Mouse (Mus musculus) hindbrain, embryonic 11.5 days (tissue): ENCODE measurements at regions not wholly inside any gene's neighbourhood (a gene's known extent, or its start where the extent isn't known, plus 50 kb on each side); places are given as distances from the start of the nearest gene placed in this dataset.
A peak's percentile ranks its signal among the peaks of the same experiment; 100 is the strongest.

Source experiments
- ATAC-seq: fragments of 200-750 bp; cut with Nextera tagmentation; 2 replicates; pipeline ENCODE4 v1.8.0; 2017; ENCODE audit warnings: mild to moderate bottlenecking, moderate TSS enrichment, moderate library complexity; ENCODE audit not compliant: low FRiP score
- DNase-seq: peaks from one replicate; pipeline ENCODE4 v3.0.0-alpha.2; 2015; ENCODE audit warnings: low spot score
- H3K27ac ChIP-seq: fragments of 300-500 bp; sonication (generic); 2 replicates; pipeline ENCODE4 v1.5.1; 2014; ENCODE audit warnings: mild to moderate bottlenecking, low read depth, low read length
- H3K27me3 ChIP-seq: fragments of 300-500 bp; sonication (generic); 2 replicates; pipeline ENCODE4 v1.6.1; 2014; ENCODE audit warnings: mild to moderate bottlenecking, low read length, moderate library complexity, mixed read lengths; ENCODE audit not compliant: control insufficient read depth, insufficient read depth
- H3K36me3 ChIP-seq: fragments of 300-500 bp; sonication (generic); 2 replicates; pipeline ENCODE4 v1.6.1; 2014; ENCODE audit warnings: mild to moderate bottlenecking, low read length, moderate library complexity, mixed read lengths; ENCODE audit not compliant: control insufficient read depth, insufficient read depth
- H3K4me1 ChIP-seq: fragments of 300-500 bp; sonication (generic); replicated peaks from 2 replicates; pipeline ENCODE4 v1.6.1; 2014; ENCODE audit warnings: low read length, mixed read lengths; ENCODE audit not compliant: control insufficient read depth, insufficient read depth
- H3K4me2 ChIP-seq: fragments of 300-500 bp; sonication (generic); replicated peaks from 2 replicates; pipeline ENCODE4 v1.6.1; 2014; ENCODE audit warnings: mild to moderate bottlenecking, low read depth, low read length
- H3K4me3 ChIP-seq: fragments of 300-500 bp; sonication (generic); 2 replicates; pipeline ENCODE4 v1.5.1; 2014; ENCODE audit warnings: low read depth, low read length
- H3K9ac ChIP-seq: fragments of 300-500 bp; sonication (generic); 2 replicates; pipeline ENCODE4 v1.6.1; 2014; ENCODE audit warnings: low read depth, low read length
- H3K9me3 ChIP-seq: fragments of 300-500 bp; sonication (generic); 2 replicates; pipeline ENCODE4 v1.6.1; 2016; ENCODE audit warnings: low read length; ENCODE audit not compliant: control insufficient read depth
- WGBS: fragments of 180-500 bp; shearing (Covaris S2); extraction: QIAGEN DNeasy Blood & Tissue Kit; methylation state at CpG from one replicate; pipeline ENCODE4 v1.1.7; 2014; 5-methylcytosine and 5-hydroxymethylcytosine counted together

- H3K27ac ChIP-seq: no peak overlapping the region
- H3K4me1 ChIP-seq: no peaks in the 10 kb centered on the region
- H3K36me3 ChIP-seq: no peaks in the 10 kb centered on the region
- H3K9me3 ChIP-seq: no peaks in the 10 kb centered on the region
- WGBS: 40% methylated on average over 2 of the region's 2 CpGs
- no peak for DNase-seq
- no peak for ATAC-seq
- no peak overlapping the region for H3K4me2 ChIP-seq
- no peak overlapping the region for H3K4me3 ChIP-seq
- H3K9ac ChIP-seq: no peak overlapping the region
- no peaks in the 10 kb centered on the region for H3K27me3 ChIP-seq
Measured at GRCm38 (mm10) chr13:116795041-116795440, 230.3 kb downstream of the Parp8 start.

- H3K4me2 ChIP-seq: no peak overlapping the region
- H3K27me3 ChIP-seq: no peaks in the 10 kb centered on the region
- ATAC-seq (no peak), DNase-seq (no peak)
- H3K4me3 ChIP-seq: no peak overlapping the region
- no peaks in the 10 kb centered on the region for H3K36me3 ChIP-seq
- no peak overlapping the region for H3K27ac ChIP-seq
- H3K9me3 ChIP-seq: no peaks in the 10 kb centered on the region
- H3K9ac ChIP-seq: no peak overlapping the region
- no peaks in the 10 kb centered on the region for H3K4me1 ChIP-seq
Measured at GRCm38 (mm10) chr13:116781616-116782015, 243.7 kb downstream of the Parp8 start.

- Histone ChIP-seq H3K27me3 (no peaks in the 10 kb centered on the region), H3K27ac (no peak overlapping the region), H3K4me2 (no peak overlapping the region), H3K9ac (no peak overlapping the region), H3K4me3 (no peak overlapping the region), H3K9me3 (no peaks in the 10 kb centered on the region), H3K36me3 (no peaks in the 10 kb centered on the region), H3K4me1 (no peaks in the 10 kb centered on the region)
- DNase-seq: no peak
- 92% methylated on average over 3 of the region's 3 CpGs for WGBS
- no peak for ATAC-seq
Measured at GRCm38 (mm10) chr13:116765491-116765890, 259.8 kb downstream of the Parp8 start.

GRCm38 (mm10) chr13:116759912-116760311 is 265.4 kb downstream of the Parp8 start:
- no peak overlapping the region for H3K4me3 ChIP-seq
- DNase-seq: no peak
- WGBS: 82% methylated on average over 2 of the region's 2 CpGs
- H3K4me2 ChIP-seq: no peak overlapping the region
- H3K9ac ChIP-seq: no peak overlapping the region
- no peak overlapping the region for H3K27ac ChIP-seq
- no peaks in the 10 kb centered on the region for H3K27me3 ChIP-seq
- ATAC-seq: no peak
- no peaks in the 10 kb centered on the region for H3K9me3 ChIP-seq
- no peaks in the 10 kb centered on the region for H3K36me3 ChIP-seq
- H3K4me1 ChIP-seq: no peaks in the 10 kb centered on the region

GRCm38 (mm10) chr13:116740825-116741224 is 284.5 kb downstream of the Parp8 start:
- DNase-seq (no peak), ATAC-seq (no peak)
- WGBS: 85% methylated on average over 4 of the region's 4 CpGs
- Histone ChIP-seq H3K36me3 (no peaks in the 10 kb centered on the region), H3K4me1 (no peaks in the 10 kb centered on the region), H3K4me2 (no peak overlapping the region), H3K9ac (no peak overlapping the region), H3K9me3 (no peaks in the 10 kb centered on the region), H3K27me3 (no peaks in the 10 kb centered on the region), H3K27ac (no peak overlapping the region), H3K4me3 (no peak overlapping the region)

GRCm38 (mm10) chr13:116723361-116724153 is 301.8 kb downstream of the Parp8 start:
- H3K27ac ChIP-seq: no peak overlapping the region
- H3K4me2 ChIP-seq: no peak overlapping the region
- WGBS: 76% methylated on average over 14 of the region's 14 CpGs
- no peaks in the 10 kb centered on the region for H3K9me3 ChIP-seq
- DNase-seq: peak; percentile 11
- no peak overlapping the region for H3K4me3 ChIP-seq
- no peaks in the 10 kb centered on the region for H3K4me1 ChIP-seq
- no peaks in the 10 kb centered on the region for H3K36me3 ChIP-seq
- no peaks in the 10 kb centered on the region for H3K27me3 ChIP-seq
- no peak overlapping the region for H3K9ac ChIP-seq
- ATAC-seq: peak; percentile 33; the same call in 1 of the 2 replicates

- Histone ChIP-seq H3K36me3 (no peaks in the 10 kb centered on the region), H3K27ac (no peak overlapping the region), H3K4me1 (0 out of 2 replicates have a peak, but pooled peaks cover 2% of the 10 kb centered on the region), H3K27me3 (peaks cover 32% of the 10 kb centered on the region), H3K4me2 (no peak overlapping the region), H3K4me3 (no peak overlapping the region), H3K9ac (no peak overlapping the region), H3K9me3 (no peaks in the 10 kb centered on the region)
- 18% methylated on average over 5 of the region's 5 CpGs for WGBS
- ATAC-seq: no peak
- peak; percentile 77 for DNase-seq
Measured at GRCm38 (mm10) chr13:116714809-116715208, 310.5 kb downstream of the Parp8 start.

- H3K9ac ChIP-seq: no peak overlapping the region
- ATAC-seq (peak; percentile 74), DNase-seq (peak; percentile 87)
- no peaks in the 10 kb centered on the region for H3K9me3 ChIP-seq
- peak overlapping the region; percentile 21 for H3K4me3 ChIP-seq
- no peaks in the 10 kb centered on the region for H3K36me3 ChIP-seq
- H3K27ac ChIP-seq: no peak overlapping the region
- WGBS: under 1% methylated on average over 24 of the region's 24 CpGs
- H3K27me3 ChIP-seq: peaks cover 50% of the 10 kb centered on the region
- peak overlapping the region; percentile 35 for H3K4me2 ChIP-seq
- H3K4me1 ChIP-seq: 0 out of 2 replicates have a peak, but pooled peaks cover 2% of the 10 kb centered on the region
Measured at GRCm38 (mm10) chr13:116711866-116712593, 313.3 kb downstream of the Parp8 start.
